Mouse (Mus musculus): Measurements from ENCODE around the gene Gpd1.

DNA sequence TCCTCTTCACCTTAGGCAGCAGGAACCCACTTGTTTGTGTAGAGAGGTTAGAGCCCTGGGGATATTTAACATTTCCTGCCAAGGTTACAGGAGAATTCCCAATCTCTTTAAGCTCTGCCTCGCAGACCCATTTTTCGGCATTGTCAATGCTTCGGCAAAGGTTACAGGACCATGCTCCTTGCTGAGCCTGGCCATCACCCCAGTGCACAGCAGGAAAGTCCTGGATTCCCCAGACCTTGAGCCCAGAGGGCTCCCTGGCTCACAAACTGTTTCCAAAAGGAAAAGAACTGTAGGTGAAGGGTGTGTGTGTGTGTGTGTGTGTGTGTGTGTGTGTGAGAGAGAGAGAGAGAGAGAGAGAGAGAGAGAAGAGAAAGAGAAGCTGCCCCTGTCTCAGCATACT, 42.4 kb upstream of the Gpd1 start:
- TF ChIP-seq CTCF (IDR thresholded peaks at IDR 0.05; ENCODE audit: low read depth, low read length) = no peak
- no peak for TF ChIP-seq POLR2A (IDR thresholded peaks at IDR 0.05; ENCODE audit: insufficient read depth, low read length)
- no peak for TF ChIP-seq EP300 (IDR thresholded peaks at IDR 0.05; ENCODE audit: insufficient read depth, low read depth, low read length)
